Mouse (Mus musculus) CH12.LX (cell line): ENCODE measurements at regions not wholly inside any gene's neighbourhood (a gene's known extent, or its start where the extent isn't known, plus 50 kb on each side); places are given as distances from the start of the nearest gene placed in this dataset.

Experiments used
- CHD2 ChIP-seq: IDR thresholded peaks from 2 replicates; pipeline ENCODE4 v1.6.1; 2011; ENCODE audit warnings: low read length, improper control_type of control experiment
- CTCF ChIP-seq, 2 experiments: IDR thresholded peaks in 1 of 2; conservative IDR thresholded peaks in 1 of 2; 2 replicates each; pipeline ENCODE4 v1.5.1; 2011 to 2012; ENCODE audit warnings: low read depth in 2 of 2, low read length in 2 of 2, improper control_type of control experiment in 1 of 2, inconsistent platforms in 1 of 2, mild to moderate bottlenecking in 1 of 2, moderate library complexity in 1 of 2
- EP300 ChIP-seq: IDR thresholded peaks from 2 replicates; pipeline ENCODE4 v1.6.1; 2011; ENCODE audit warnings: low read length, improper control_type of control experiment
- ETS1 ChIP-seq: conservative IDR thresholded peaks from 2 replicates; pipeline ENCODE4 v1.6.1; 2012; ENCODE audit warnings: low read depth, mild to moderate bottlenecking, inconsistent platforms, low read length, improper control_type of control experiment, moderate library complexity
- JUN ChIP-seq: IDR thresholded peaks from 2 replicates; pipeline ENCODE4 v1.6.1; 2011; ENCODE audit warnings: low read depth, mild to moderate bottlenecking, low read length, improper control_type of control experiment, moderate library complexity; ENCODE audit not compliant: insufficient read depth
- POLR2AphosphoS2 ChIP-seq: IDR thresholded peaks from 2 replicates; pipeline ENCODE4 v1.6.1; 2011; ENCODE audit warnings: low read depth, low read length, improper control_type of control experiment
- ZC3H11A ChIP-seq: IDR thresholded peaks from 2 replicates; pipeline ENCODE4 v1.6.1; 2012; ENCODE audit warnings: low read depth, mild to moderate bottlenecking, inconsistent platforms, low read length, improper control_type of control experiment

DNA sequence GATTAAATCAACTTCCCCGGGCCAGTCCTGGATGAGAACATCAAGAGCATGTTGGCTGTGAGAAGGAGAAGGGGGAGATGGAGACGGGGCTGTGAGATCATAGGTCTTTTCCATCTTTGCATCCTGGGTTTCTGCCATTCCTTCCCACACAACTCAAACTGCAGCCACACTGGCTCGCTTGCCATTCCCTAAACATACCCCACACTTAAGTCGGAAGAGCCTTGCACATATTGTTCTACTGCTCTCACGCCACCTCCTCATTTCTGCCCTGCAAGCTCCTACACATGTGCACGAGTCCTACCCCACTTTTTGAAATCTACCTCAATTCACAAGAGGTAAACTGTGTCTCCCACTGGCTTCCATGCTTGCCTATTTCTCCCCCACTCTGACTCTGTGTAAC, 228.3 kb upstream of the Lyplal1 start:
- TF ChIP-seq CTCF (conservative IDR thresholded peaks at IDR 0.05 in 1 of 2, IDR thresholded peaks at IDR 0.05 in 1 of 2; ENCODE audit: low read depth in 2 of 2, low read length in 2 of 2) (no peak), ETS1 (no peak), EP300 (no peak), POLR2AphosphoS2 (no peak), ZC3H11A (no peak), JUN (no peak), CHD2 (no peak)
